Mouse (Mus musculus) E14TG2a.4 (cell line): ENCODE results near the gene Akap2.

Source experiments
- CTCF ChIP-seq: conservative IDR thresholded peaks from 2 replicates; pipeline ENCODE4 v1.5.1; 2014; ENCODE audit warnings: low read length
- NANOG ChIP-seq: IDR thresholded peaks from 2 replicates; pipeline ENCODE4 v1.6.1; 2014; ENCODE audit warnings: borderline replicate concordance, low read length, mixed read lengths
- POU5F1 ChIP-seq: IDR thresholded peaks from 2 replicates; pipeline ENCODE4 v1.6.1; 2014; ENCODE audit warnings: low read length, borderline replicate concordance

DNA sequence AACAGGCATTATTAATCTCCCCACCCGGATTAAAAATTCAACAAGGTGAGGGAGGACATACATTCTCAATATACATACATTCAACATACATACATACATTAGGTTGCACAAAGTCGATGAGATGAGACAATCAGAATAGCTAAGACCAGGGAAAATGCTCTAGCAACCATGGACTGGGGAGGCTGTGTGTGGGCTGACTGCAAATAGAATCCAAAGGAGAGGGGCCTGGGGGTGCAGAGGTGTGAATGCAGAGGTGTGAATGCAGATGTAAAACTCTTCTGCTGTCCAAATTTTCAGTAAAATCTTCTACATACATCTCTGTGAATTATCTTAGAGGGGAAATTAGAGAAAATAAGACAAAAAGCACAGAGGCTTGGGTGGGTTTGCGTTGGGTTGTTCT, 29.9 kb upstream of the Akap2 start:
- no peak for TF ChIP-seq CTCF
- TF ChIP-seq NANOG = no peak
- no peak for TF ChIP-seq POU5F1
